Mouse (Mus musculus) brain, embryonic 14.5 days (tissue): ENCODE data around the gene Gale.

Experiments
- CTCF ChIP-seq: fragments of 200-500 bp; IDR thresholded peaks from 2 replicates; pipeline ENCODE4 v1.5.1; 2012; ENCODE audit warnings: inconsistent platforms, mild to moderate bottlenecking, moderate library complexity, borderline replicate concordance; ENCODE audit not compliant: insufficient read depth, insufficient read length; ENCODE audit errors: extremely low read depth
- POLR2A ChIP-seq: fragments of 200-500 bp; IDR thresholded peaks from 2 replicates; pipeline ENCODE4 v1.6.1; 2012; ENCODE audit warnings: mild to moderate bottlenecking, inconsistent platforms, borderline replicate concordance; ENCODE audit not compliant: poor library complexity, insufficient read depth, insufficient read length, severe bottlenecking; ENCODE audit errors: extremely low read depth

DNA sequence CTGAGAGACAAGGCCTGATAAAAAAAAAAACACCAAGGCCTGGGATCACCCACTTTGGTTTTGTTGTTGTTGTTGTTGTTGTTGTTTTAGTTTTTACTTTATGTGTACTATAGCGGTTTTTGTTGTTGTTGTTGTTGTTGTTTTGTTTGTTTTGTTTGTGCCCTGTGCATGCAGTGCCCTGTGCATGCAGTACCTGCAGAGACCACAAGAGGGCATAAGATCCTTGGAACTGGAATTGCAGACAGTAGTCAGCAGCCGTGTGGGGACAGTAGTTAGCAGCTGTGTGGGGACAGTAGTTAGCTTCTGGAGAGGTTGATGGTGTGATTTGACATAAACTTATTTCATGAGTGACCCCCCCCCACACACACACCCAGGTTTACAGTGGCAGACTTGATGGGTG lies 9.3 kb upstream of the Gale start:
- TF ChIP-seq CTCF = peak; percentile 85
- TF ChIP-seq POLR2A = no peak
